Mouse (Mus musculus) left cerebral cortex, adult 2 months (tissue): Measurements from ENCODE around the gene Stra6. TPM values are rescaled to one million over a fixed set of nuclear protein-coding genes. Genes with fewer than 3 reads are reported as not detected.

Source experiments
- DNase-seq, 2 experiments: peaks; one replicate each; pipeline ENCODE4 v3.0.0; 2021 to 2022; ENCODE audit warnings: low spot score in 2 of 2, mixed read lengths in 1 of 2; ENCODE audit errors: extremely low spot score in 1 of 2
- H3K27ac ChIP-seq: fragments of 200-600 bp; 2 replicates; pipeline ENCODE4 v1.8.1; 2022
- H3K4me3 ChIP-seq: fragments of 200-600 bp; 2 replicates; pipeline ENCODE4 v1.8.1; 2022
- CTCF ChIP-seq: fragments of 200-600 bp; IDR thresholded peaks from 2 replicates; pipeline ENCODE4 v1.8.1; 2022; ENCODE audit warnings: antibody characterized with exemption, mild to moderate bottlenecking, moderate library complexity
- intact Hi-C: fragments of 180-260 bp; cut with DNase I; formaldehyde crosslinking; loops from one replicate; pipeline ENCODE4 v1.15.1; 2025
- total RNA-seq, 2 experiments: library from RNA; stranded (reverse); gene quantifications; 2 replicates each; pipeline ENCODE4 v1.2.3; 2021

Gene Stra6
- total RNA-seq, 2 experiments from 2014 or later = 8.0 to 8.5 TPM

GRCm38 (mm10) chr9:58035951-58036698, 27.5 kb upstream of the Stra6 start:
- no peak overlapping the region for H3K4me3 ChIP-seq
- no peak for TF ChIP-seq CTCF
- H3K27ac ChIP-seq = peak overlapping the region; percentile 15; the same call in 1 of the 2 replicates
- no peak for DNase-seq
- intact Hi-C loops = loop anchor here (1.0 kb wide), 1 partner anchor 103 kb away; no protein-coding TSS in a partner anchor

- TF ChIP-seq CTCF = no peak
- no peak overlapping the region for H3K4me3 ChIP-seq
- no peak overlapping the region for H3K27ac ChIP-seq
- intact Hi-C loops = loop anchor here (1.0 kb wide), 1 partner anchor 104 kb away; no protein-coding TSS in a partner anchor
- no peak for DNase-seq
These were observed 26.6 kb upstream of the Stra6 start for GRCm38 (mm10) chr9:58036961-58037360.

GRCm38 (mm10) chr9:58038500-58039168, 25.0 kb upstream of the Stra6 start:
- Histone ChIP-seq H3K27ac (no peak overlapping the region), H3K4me3 (no peak overlapping the region)
- peak; percentile 78 to 81 for DNase-seq

GRCm38 (mm10) chr9:58040977-58041376, 22.6 kb upstream of the Stra6 start:
- TF ChIP-seq CTCF = no peak
- no peak for DNase-seq
- H3K27ac ChIP-seq = no peak overlapping the region
- intact Hi-C loops = no loop called here
- H3K4me3 ChIP-seq = no peak overlapping the region

More at GRCm38 (mm10) chr9:58038500-58039168, 25.0 kb upstream of the Stra6 start:
- intact Hi-C loops = loop anchor here (1.0 to 2.0 kb wide), 2 partner anchors 166 to 242 kb away; partner anchors contain the start of genes Islr and Islr2
- TF ChIP-seq CTCF = peak; percentile 97

- intact Hi-C loops = no loop called here
- Histone ChIP-seq H3K4me3 (no peak overlapping the region), H3K27ac (no peak overlapping the region)
- TF ChIP-seq CTCF = no peak
- no peak for DNase-seq
These were observed 21.2 kb upstream of the Stra6 start for GRCm38 (mm10) chr9:58042391-58042790.

- no peak for DNase-seq
- no peak for TF ChIP-seq CTCF
- Histone ChIP-seq H3K27ac (no peak overlapping the region), H3K4me3 (no peak overlapping the region)
- intact Hi-C loops = no loop called here
These were observed 20.0 kb upstream of the Stra6 start for GRCm38 (mm10) chr9:58043496-58044017.

- no peak overlapping the region for H3K27ac ChIP-seq
- DNase-seq = no peak
- intact Hi-C loops = no loop called here
- H3K4me3 ChIP-seq = no peak overlapping the region
- no peak for TF ChIP-seq CTCF
These were observed 18.8 kb upstream of the Stra6 start for GRCm38 (mm10) chr9:58044828-58045227.

- no peak for DNase-seq
- no peak for TF ChIP-seq CTCF
- Histone ChIP-seq H3K27ac (no peak overlapping the region), H3K4me3 (no peak overlapping the region)
- intact Hi-C loops = no loop called here
These were observed 17.9 kb upstream of the Stra6 start for GRCm38 (mm10) chr9:58045646-58046045.

- intact Hi-C loops = no loop called here
- Histone ChIP-seq H3K27ac (no peak overlapping the region), H3K4me3 (no peak overlapping the region)
- TF ChIP-seq CTCF = no peak
- no peak for DNase-seq
These were observed 16.5 kb upstream of the Stra6 start for GRCm38 (mm10) chr9:58047061-58047460.

- H3K27ac ChIP-seq = no peak overlapping the region
- no peak for DNase-seq
- intact Hi-C loops = no loop called here
- TF ChIP-seq CTCF = no peak
- no peak overlapping the region for H3K4me3 ChIP-seq
These were observed 15.0 kb upstream of the Stra6 start for GRCm38 (mm10) chr9:58048621-58049020.

- intact Hi-C loops = no loop called here
- TF ChIP-seq CTCF = peak; percentile 50
- no peak overlapping the region for H3K27ac ChIP-seq
- DNase-seq = no peak
- H3K4me3 ChIP-seq = no peak overlapping the region
These were observed 14.4 kb upstream of the Stra6 start for GRCm38 (mm10) chr9:58049186-58049585.

GRCm38 (mm10) chr9:58049861-58050260, 13.7 kb upstream of the Stra6 start:
- no peak for TF ChIP-seq CTCF
- Histone ChIP-seq H3K27ac (no peak overlapping the region), H3K4me3 (no peak overlapping the region)
- intact Hi-C loops = no loop called here
- DNase-seq = no peak
